Mouse (Mus musculus): Measurements from ENCODE around the gene Hsd17b12. TPM values are rescaled to one million over a fixed set of nuclear protein-coding genes. Genes with fewer than 3 reads are reported as not detected.

Hsd17b12 gene
- polyA plus RNA-seq, 1 experiment from 2014 or later: 124 TPM

DNA sequence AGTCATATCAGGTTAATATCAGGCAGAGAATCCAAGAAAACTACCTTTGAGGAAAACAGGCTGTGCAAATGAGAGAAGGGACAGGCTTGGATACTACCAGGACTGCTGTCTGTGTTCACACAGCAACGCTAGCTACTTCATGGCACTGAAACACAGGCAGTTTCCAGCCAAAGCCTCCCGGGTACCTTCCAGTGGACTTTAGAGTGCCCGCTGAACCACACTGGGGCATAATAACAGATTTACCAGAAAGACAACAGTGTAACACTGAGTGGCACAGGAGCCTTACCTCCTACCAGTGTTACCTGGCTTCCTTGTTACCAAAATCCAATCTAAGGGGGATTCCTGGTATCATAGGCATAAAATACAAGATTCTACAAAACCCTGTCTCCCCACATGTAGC lies 115.3 kb downstream of the Hsd17b12 start:
- no peak overlapping the region for H3K4me2 ChIP-seq (replicated peaks; ENCODE audit: low read depth, low read length)
- H3K36me3 ChIP-seq (ENCODE audit: control insufficient read depth, insufficient read depth, low read length): no peaks in the 10 kb centered on the region; the same call in 1 of the 2 replicates
- ATAC-seq (ENCODE audit: low FRiP score, low TSS enrichment): no peak
- H3K4me3 ChIP-seq (ENCODE audit: low read length): no peak overlapping the region
- no peak overlapping the region for H3K9ac ChIP-seq (ENCODE audit: low read depth, low read length)
- no peaks in the 10 kb centered on the region for H3K27me3 ChIP-seq (ENCODE audit: control insufficient read depth, insufficient read depth, low read length)
- no peaks in the 10 kb centered on the region for H3K4me1 ChIP-seq (ENCODE audit: control insufficient read depth, insufficient read depth, low read length)
- H3K9me3 ChIP-seq (ENCODE audit: control insufficient read depth, low read length): no peaks in the 10 kb centered on the region
- H3K27ac ChIP-seq (ENCODE audit: low read depth, low read length): no peak overlapping the region
- WGBS: 98% methylated on average over 3 of the region's 3 CpGs

DNA sequence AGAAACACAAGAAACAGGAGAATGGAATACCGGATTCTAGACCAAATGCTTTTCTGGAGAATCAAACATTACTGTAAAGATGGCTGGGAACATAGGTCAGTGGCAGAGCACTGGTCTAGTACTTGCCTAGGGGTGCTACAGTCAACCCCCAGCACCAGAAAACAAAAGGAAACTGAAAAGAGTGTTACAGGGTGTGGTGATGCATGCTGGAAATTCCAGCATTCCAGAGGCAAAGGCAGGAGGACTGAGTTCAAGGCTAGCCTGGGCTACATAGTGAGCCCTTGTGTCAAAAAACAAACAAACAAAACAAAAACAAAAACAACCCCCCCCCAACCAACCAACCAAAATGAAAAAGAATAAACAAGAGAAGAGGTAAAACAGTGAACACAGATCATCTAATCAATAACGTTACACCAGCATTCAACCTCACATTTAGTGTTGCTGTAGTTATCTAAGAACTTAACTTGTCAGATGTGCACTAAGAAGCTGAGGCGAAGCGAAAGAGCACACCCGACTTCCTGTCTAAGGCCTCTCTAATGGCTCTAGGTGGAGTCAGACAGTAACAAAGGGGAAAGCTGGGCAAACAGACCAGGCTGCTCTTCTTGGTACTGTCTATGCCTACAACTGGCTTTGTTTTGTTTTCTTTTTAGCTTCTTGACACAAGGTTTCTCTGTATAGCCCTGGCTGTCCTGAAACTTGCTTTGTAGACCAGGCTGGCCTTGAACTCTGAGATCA lies 117.2 kb downstream of the Hsd17b12 start:
- no peak overlapping the region for H3K9ac ChIP-seq (ENCODE audit: low read depth, low read length)
- ATAC-seq (ENCODE audit: low FRiP score, low TSS enrichment): no peak
- H3K4me2 ChIP-seq (replicated peaks; ENCODE audit: low read depth, low read length): no peak overlapping the region
- no peaks in the 10 kb centered on the region for H3K9me3 ChIP-seq (ENCODE audit: control insufficient read depth, low read length)
- no peak overlapping the region for H3K4me3 ChIP-seq (ENCODE audit: low read length)
- H3K27ac ChIP-seq (ENCODE audit: low read depth, low read length): no peak overlapping the region
- H3K36me3 ChIP-seq (ENCODE audit: control insufficient read depth, insufficient read depth, low read length): no peaks in the 10 kb centered on the region; the same call in 1 of the 2 replicates
- 91% methylated on average over 5 of the region's 5 CpGs for WGBS
- no peaks in the 10 kb centered on the region for H3K27me3 ChIP-seq (ENCODE audit: control insufficient read depth, insufficient read depth, low read length)
- H3K4me1 ChIP-seq (ENCODE audit: control insufficient read depth, insufficient read depth, low read length): no peaks in the 10 kb centered on the region

DNA sequence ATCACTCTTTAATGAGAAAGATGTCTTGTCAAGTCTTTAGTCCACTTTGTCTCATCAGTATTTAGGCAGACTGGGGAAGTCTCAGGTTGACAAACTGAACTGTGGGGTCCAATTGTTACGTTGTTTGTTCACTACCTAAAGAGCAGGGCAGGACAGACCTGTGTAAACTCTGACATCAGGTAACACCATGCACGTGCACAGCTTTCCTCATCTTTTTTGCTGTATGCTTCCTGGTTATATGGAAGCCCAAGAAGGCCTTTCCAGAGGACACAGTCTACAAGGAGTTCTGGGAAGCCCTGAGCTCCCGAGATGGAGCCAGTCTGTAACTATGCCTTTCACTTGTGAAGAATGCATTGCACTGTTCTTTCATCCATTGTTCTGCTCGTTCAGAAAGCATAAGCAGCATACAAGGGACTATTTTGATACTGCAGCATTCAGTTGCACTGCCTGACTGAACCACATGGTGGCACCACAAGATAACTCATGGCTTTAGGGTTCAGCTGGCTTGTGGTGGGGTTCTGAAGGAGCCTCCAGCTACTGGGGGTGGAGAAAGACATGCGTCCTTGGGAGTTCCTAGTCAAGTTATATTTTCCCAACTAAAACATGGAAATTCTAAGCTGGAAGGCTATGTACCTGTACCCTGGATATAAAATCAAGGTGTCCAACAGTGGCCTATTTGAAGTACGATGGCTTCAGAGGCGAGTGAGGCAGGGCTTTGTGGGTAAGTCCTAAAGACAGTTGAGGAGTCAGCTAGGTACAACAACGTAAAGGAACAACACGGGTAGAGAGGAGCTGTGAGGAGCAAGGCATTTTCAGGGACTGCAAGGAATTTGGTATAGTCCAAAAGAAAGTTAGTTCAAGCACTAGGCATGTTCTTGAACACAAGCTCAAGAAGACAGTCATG lies 122.1 kb downstream of the Hsd17b12 start:
- H3K36me3 ChIP-seq (ENCODE audit: control insufficient read depth, insufficient read depth, low read length): peaks cover 21% of the 10 kb centered on the region; the same call in 1 of the 2 replicates
- no peak overlapping the region for H3K4me2 ChIP-seq (replicated peaks; ENCODE audit: low read depth, low read length)
- no peak overlapping the region for H3K27ac ChIP-seq (ENCODE audit: low read depth, low read length)
- no peak for ATAC-seq (ENCODE audit: low FRiP score, low TSS enrichment)
- WGBS: 78% methylated on average over 9 of the region's 9 CpGs
- no peak overlapping the region for H3K4me3 ChIP-seq (ENCODE audit: low read length)
- H3K27me3 ChIP-seq (ENCODE audit: control insufficient read depth, insufficient read depth, low read length): no peaks in the 10 kb centered on the region
- no peaks in the 10 kb centered on the region for H3K4me1 ChIP-seq (ENCODE audit: control insufficient read depth, insufficient read depth, low read length)
- H3K9ac ChIP-seq (ENCODE audit: low read depth, low read length): no peak overlapping the region
- no peaks in the 10 kb centered on the region for H3K9me3 ChIP-seq (ENCODE audit: control insufficient read depth, low read length)

DNA sequence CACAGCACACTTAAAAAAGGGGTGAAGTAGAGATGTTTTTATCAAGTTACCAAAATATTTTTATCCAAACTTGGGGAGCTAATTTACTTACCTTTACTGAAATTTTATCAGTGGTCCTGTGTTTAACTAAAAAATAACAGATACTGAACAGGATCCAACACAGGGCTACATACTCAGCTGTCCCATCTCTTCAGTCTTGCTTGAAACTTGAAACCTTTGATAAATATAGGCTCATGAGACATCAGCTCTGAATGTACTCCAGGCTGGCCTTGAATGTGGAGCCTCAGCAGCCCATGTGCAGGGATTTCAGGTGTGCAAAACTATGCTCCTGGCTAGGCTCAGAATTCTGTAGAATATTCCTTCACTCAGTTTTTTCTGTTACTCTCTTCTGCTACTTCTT lies 127.2 kb downstream of the Hsd17b12 start:
- Histone ChIP-seq H3K4me1 (ENCODE audit: control insufficient read depth, insufficient read depth, low read length) (no peaks in the 10 kb centered on the region), H3K4me3 (ENCODE audit: low read length) (no peak overlapping the region), H3K27ac (ENCODE audit: low read depth, low read length) (no peak overlapping the region), H3K9me3 (ENCODE audit: control insufficient read depth, low read length) (no peaks in the 10 kb centered on the region), H3K27me3 (ENCODE audit: control insufficient read depth, insufficient read depth, low read length) (no peaks in the 10 kb centered on the region), H3K4me2 (replicated peaks; ENCODE audit: low read depth, low read length) (no peak overlapping the region), H3K9ac (ENCODE audit: low read depth, low read length) (no peak overlapping the region), H3K36me3 (ENCODE audit: control insufficient read depth, insufficient read depth, low read length) (peaks cover 21% of the 10 kb centered on the region; the same call in 1 of the 2 replicates)
- no peak for ATAC-seq (ENCODE audit: low FRiP score, low TSS enrichment)

DNA sequence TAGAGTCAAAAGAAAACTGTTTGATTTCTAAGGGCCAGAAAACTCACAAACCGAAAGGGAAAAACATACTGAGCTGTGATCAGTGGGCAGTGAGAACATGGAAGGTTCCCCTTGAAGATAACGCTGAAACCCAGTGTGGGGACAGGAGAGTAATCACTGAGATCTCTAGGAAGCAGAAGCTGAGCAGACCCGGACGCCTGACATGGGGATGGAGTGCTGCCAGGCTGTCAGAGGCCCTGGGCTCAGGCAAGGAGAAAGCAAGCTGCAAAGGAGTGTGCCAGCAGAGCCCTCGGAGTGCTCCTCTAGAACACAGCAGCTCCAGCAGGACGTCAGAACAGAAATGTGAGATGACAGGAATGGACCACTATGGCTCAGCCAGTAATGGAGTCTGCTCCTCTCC lies 133.1 kb downstream of the Hsd17b12 start:
- Histone ChIP-seq H3K9me3 (ENCODE audit: control insufficient read depth, low read length) (no peaks in the 10 kb centered on the region), H3K4me3 (ENCODE audit: low read length) (no peak overlapping the region), H3K9ac (ENCODE audit: low read depth, low read length) (no peak overlapping the region), H3K27me3 (ENCODE audit: control insufficient read depth, insufficient read depth, low read length) (no peaks in the 10 kb centered on the region), H3K27ac (ENCODE audit: low read depth, low read length) (no peak overlapping the region), H3K36me3 (ENCODE audit: control insufficient read depth, insufficient read depth, low read length) (no peaks in the 10 kb centered on the region), H3K4me2 (replicated peaks; ENCODE audit: low read depth, low read length) (no peak overlapping the region), H3K4me1 (ENCODE audit: control insufficient read depth, insufficient read depth, low read length) (no peaks in the 10 kb centered on the region)
- ATAC-seq (ENCODE audit: low FRiP score, low TSS enrichment): no peak
- 48% methylated on average over 6 of the region's 6 CpGs for WGBS

DNA sequence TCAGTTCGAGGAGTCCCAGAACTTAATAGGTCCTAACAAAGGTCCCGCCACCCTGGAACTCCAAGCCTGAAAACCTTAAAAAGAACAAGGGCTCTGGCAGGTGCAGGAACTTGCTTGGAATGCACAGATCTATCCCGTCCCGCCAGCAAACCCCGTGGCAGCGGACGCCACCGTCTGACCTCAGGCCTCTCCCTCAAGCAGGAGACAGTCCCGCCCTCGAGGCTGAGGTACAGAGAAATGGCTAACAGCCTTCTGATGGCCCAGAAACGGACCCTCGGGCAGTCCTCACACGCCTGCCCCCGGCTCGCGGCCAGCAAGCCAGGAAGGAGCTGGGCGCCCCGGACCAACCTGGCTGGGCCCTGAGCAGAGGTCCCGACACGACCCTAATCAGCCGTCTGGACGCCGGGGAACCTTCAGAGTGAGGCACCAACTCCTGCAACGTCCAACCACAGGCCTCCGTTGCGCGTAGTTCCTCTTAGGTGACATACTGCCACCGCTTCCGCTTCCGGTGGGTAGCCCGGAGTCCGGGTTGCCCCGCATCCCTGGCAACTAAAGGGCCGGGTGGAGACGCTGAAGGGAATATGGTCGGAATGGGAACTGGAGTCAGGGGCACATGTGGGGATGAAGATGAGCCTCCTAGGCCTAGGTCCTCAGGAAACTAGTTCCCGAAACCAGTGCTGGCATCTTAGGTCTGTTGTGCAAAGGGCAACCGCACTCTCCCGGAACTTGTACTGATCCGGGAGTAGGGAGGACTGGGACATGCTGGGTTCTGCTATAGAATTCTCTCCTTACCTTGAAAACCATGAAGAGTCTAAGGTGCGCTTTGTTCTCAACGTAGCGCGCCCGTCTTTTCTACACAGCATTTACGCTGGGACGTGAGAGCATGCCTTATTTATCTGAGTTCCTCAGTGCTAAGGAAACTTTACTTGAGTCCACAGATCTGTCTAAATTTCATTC lies 147.2 kb downstream of the Hsd17b12 start, which contains the start of gene Alkbh3:
Gene Alkbh3 (minus strand): TSS at position 473 of the 957 bp plus-strand sequence.
- Histone ChIP-seq H3K4me2 (replicated peaks; ENCODE audit: low read depth, low read length) (peak within 1 kb of the TSS; percentile 82), H3K27ac (ENCODE audit: low read depth, low read length) (no peak within 1 kb of the TSS), H3K27me3 (ENCODE audit: control insufficient read depth, insufficient read depth, low read length) (no peaks in the 10 kb centered on the region), H3K36me3 (ENCODE audit: control insufficient read depth, insufficient read depth, low read length) (peaks cover 30% of the 10 kb centered on the region), H3K9me3 (ENCODE audit: control insufficient read depth, low read length) (no peaks in the 10 kb centered on the region; the same call in 1 of the 2 replicates), H3K4me3 (ENCODE audit: low read length) (peak within 1 kb of the TSS; percentile 92), H3K9ac (ENCODE audit: low read depth, low read length) (peak within 1 kb of the TSS; percentile 80), H3K4me1 (ENCODE audit: control insufficient read depth, insufficient read depth, low read length) (peaks cover 6% of the 10 kb centered on the region)
- 6% methylated on average over 47 of the region's 47 CpGs for whole genome bisulfite sequencing
- peak; percentile 99 for ATAC-seq (ENCODE audit: low FRiP score, low TSS enrichment)

DNA sequence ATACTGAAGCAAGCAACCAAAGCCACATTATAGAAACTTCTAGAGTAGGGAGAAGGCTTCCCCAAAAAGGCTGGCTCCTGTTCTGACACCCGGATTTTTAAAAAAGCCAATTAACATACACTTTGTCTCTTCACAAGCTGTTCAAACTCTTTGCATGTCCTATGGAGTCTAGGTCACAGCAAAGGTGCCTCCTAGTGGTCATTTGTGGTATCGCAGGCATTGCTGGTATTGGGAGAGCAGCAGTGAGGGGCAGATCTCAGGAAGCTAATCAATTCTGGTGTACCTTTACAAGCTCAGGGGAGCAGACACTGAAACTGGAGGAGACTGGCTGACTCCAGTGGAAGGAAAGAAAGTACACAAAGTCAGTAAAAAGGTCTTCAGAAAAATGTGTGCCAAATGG lies 155.4 kb downstream of the Hsd17b12 start:
- Histone ChIP-seq H3K4me1 (ENCODE audit: control insufficient read depth, insufficient read depth, low read length) (no peaks in the 10 kb centered on the region), H3K4me2 (replicated peaks; ENCODE audit: low read depth, low read length) (no peak overlapping the region), H3K9ac (ENCODE audit: low read depth, low read length) (no peak overlapping the region), H3K27me3 (ENCODE audit: control insufficient read depth, insufficient read depth, low read length) (no peaks in the 10 kb centered on the region), H3K36me3 (ENCODE audit: control insufficient read depth, insufficient read depth, low read length) (peaks cover 84% of the 10 kb centered on the region), H3K27ac (ENCODE audit: low read depth, low read length) (no peak overlapping the region), H3K9me3 (ENCODE audit: control insufficient read depth, low read length) (no peaks in the 10 kb centered on the region), H3K4me3 (ENCODE audit: low read length) (no peak overlapping the region)
- ATAC-seq (ENCODE audit: low FRiP score, low TSS enrichment): peak; percentile 71; the same call in 1 of the 2 replicates
- WGBS: 7% methylated on average over 2 of the region's 2 CpGs

DNA sequence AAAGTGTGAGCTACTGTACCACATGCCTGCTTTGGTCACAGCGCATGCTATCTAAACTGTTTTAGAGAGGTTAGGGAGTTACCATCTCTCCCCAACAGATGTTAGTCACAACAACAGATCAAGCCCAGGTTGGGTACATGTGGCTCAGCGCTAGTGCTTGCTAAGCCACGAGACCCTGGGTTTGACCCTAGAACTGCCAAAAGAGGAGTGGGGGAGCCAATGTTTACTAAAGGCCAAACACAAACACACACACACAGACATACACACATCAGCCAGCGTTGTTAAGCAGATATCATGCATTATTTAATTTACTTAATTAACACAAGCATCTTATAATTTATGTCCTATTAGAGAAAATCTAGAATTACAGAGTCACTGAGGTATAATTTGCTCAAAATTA lies 155.8 kb downstream of the Hsd17b12 start:
- Histone ChIP-seq H3K27me3 (ENCODE audit: control insufficient read depth, insufficient read depth, low read length) (no peaks in the 10 kb centered on the region), H3K9ac (ENCODE audit: low read depth, low read length) (no peak overlapping the region), H3K36me3 (ENCODE audit: control insufficient read depth, insufficient read depth, low read length) (peaks cover 79% of the 10 kb centered on the region), H3K4me1 (ENCODE audit: control insufficient read depth, insufficient read depth, low read length) (no peaks in the 10 kb centered on the region), H3K4me3 (ENCODE audit: low read length) (no peak overlapping the region), H3K9me3 (ENCODE audit: control insufficient read depth, low read length) (no peaks in the 10 kb centered on the region), H3K27ac (ENCODE audit: low read depth, low read length) (no peak overlapping the region; the same call in 1 of the 2 replicates), H3K4me2 (replicated peaks; ENCODE audit: low read depth, low read length) (no peak overlapping the region)
- 80% methylated on average over 4 of the region's 4 CpGs for WGBS
- ATAC-seq (ENCODE audit: low FRiP score, low TSS enrichment): no peak
